Mouse (Mus musculus) heart, adult 9 months (tissue): ENCODE results near the gene Ugcg.

Experiments used
- DNase-seq, 2 experiments: peaks; one replicate each; pipeline ENCODE4 v3.0.0; 2022; ENCODE audit warnings: low spot score in 2 of 2

Ugcg gene

GRCm38 (mm10) chr4:59224889-59225288 lies 35.8 kb downstream of the Ugcg start:
- peak; percentile 52 to 57 for DNase-seq

- DNase-seq, result no peak
Measured at GRCm38 (mm10) chr4:59227047-59227446, 38.0 kb downstream of the Ugcg start.

DNA sequence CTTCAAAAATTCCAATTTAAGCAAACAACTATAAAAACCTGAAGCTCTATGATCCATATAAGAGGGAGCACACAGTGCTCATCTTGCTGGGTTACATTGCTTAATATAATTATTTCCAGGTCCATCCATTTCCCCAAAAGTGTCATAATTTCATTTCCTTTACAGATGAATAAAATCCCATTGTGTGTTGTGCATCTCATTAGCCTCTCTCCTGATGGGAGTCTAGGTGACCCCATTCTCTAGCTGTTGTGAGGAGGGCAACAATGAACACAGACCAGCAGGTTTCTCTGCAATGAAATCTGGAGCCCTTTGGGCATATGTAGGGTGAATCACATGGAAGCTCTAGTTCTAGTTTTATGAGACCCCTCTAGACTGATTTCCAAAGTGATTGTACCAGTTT lies 39.9 kb downstream of the Ugcg start:
- no peak for DNase-seq

- DNase-seq, result no peak
Measured at GRCm38 (mm10) chr4:59231266-59232055, 42.4 kb downstream of the Ugcg start.

GRCm38 (mm10) chr4:59234014-59234413 lies 45.0 kb downstream of the Ugcg start:
- DNase-seq, result no peak

DNA sequence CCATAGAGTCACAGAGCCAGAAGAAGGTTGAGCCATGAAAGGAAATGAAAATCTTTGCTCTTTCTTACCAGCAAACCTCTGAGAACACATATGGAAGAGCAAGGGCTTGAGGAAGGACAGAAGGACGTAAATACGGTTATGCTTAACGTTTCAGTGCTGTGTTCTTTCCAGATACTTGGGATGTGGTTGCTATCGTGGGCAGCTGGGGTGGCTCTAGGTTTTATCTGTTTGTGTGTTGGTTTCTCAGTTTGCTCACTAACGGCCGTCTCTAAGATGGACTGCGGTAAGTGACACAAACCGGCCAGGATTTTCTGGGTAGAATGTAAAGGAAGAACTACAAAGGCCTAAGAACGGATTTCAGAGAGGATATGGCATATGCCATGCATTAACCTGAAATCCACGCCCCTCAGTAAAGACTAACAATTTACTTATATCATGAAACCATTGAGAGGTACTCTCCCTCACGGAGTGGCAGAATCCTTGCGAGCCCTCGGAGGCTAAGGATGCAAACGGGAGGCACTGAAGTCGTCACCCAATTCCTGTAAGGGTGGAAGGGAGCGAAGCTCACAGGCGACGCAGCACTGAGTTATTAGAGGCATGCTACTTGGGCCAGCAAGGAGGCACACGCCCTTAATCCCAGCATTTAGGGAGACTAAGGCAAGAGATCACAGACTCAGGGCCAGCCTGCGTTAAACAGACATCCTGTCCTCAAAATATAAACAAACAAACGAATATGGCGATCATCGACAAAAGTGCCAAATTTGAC lies 45.6 kb downstream of the Ugcg start:
- DNase-seq, result no peak

GRCm38 (mm10) chr4:59236362-59236761 lies 47.3 kb downstream of the Ugcg start:
- DNase-seq, result no peak

- peak; percentile 32 to 75 for DNase-seq
Measured at GRCm38 (mm10) chr4:59238641-59239311, 49.7 kb downstream of the Ugcg start.

- DNase-seq, result peak; percentile 56 to 60
Measured at GRCm38 (mm10) chr4:59239312-59239728, 50.3 kb downstream of the Ugcg start.

GRCm38 (mm10) chr4:59240160-59240559 lies 51.1 kb downstream of the Ugcg start:
- no peak for DNase-seq

DNA sequence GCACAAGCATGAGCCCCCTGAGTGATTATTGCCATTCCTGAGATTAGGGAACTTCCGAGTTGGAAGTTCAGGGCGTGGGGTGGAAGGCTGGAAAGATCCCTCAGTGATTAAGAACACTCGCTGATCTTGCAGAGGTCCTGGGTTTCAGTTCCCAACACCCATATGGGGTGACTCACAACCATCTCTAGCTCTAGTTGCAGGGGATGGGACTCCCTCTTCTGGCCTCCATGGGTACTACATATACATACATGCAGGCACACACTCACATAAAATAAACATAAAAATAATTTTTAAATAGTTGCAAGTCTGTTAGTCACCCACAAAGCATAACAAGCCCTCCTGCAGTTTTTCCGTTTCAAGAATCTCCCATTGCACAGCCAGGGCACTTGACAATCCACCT lies 52.0 kb downstream of the Ugcg start:
- no peak for DNase-seq

DNA sequence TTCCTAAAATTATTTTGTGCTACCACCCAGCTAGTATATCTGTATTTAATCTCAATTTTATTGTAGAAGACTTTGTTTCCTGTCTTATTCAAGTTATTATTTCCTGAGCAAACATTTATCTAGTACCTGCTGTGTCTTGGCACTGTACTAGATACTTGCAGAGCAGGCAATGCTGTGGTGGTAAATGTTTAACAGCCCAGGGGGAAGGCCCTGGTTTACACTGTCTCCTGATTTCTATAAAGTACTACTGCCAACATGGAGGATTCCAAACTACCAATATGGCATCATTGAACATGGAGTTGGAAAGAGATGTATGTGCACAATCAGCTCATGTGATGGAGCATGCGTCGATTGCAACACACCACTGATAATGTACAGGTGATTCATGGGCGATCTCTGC lies 53.2 kb downstream of the Ugcg start:
- DNase-seq, result no peak

GRCm38 (mm10) chr4:59243802-59244493 lies 54.9 kb downstream of the Ugcg start:
- DNase-seq, result no peak

DNA sequence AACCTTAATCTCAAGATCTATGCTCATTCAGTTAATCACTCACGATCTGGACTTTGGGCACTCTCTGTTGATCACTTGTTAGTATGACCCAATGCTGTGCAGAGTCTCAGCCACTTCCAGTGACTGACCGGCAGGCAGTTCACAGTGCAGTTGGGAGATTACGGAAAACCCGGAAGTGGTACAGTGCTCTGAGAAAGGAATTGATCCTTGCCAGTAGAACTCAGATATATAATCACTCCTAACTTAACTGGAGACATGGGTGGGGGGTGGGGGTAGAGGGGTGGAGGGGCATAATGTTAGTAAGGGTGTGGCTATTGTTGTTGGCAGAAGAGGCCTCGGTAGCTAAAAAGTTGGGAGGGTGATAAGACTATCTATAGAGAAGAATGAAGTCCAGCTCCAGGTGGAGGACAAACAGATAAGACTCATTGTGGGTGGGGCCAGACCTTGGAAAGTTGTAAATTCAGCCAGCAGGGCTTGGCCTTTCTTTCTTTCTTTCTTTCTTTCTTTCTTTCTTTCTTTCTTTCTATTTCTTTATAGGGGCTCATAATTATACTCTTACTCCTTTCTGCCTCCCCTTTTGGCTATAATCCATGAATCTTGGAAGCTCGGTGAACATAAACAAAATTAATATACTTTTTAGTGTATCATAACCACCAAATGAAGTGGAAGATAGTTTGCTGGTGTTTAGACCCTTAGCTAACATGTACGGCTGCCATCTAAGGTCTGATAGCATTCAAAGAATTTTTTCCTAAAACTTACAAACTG lies 55.9 kb downstream of the Ugcg start:
- DNase-seq, result no peak

DNA sequence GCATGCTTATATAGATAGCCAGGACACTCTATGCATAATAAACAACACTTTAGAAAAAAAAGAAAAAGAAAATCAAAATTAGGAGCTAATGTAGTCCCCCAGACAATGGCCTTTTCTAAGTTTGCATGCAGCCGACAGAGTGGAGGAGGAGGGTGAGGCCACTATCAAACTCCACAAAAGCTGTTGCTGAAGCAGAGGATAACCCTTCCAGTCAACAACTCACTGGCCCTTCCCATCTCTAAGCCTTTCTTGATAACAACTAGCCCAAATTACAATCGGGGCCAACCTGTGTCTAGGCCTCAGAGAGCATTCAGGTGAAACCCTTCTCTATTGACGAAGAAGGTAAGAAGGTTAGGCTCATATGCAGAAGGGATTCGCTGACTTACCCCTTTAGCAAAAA lies 56.7 kb downstream of the Ugcg start:
- no peak for DNase-seq

GRCm38 (mm10) chr4:59247545-59247944 lies 58.5 kb downstream of the Ugcg start:
- DNase-seq, result no peak

DNA sequence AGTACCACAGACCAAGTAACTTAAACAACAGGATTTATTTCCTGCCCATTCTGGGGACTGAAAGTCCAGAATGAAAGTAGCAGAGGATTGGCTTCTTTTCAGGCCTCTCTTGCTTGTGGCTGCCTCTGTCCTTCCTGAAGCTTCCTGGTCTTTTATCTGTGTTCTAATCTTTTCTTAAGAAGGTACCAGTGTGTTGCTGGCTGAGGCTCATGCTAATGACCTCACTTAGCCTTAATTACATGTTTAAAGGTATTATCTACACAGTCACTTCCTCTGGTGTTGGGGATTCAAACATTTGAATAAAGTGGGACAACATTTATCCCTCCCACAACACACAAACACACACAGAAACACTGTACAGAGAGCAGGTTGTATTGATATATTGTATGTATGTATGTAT lies 59.0 kb downstream of the Ugcg start:
- DNase-seq, result no peak

- DNase-seq, result no peak
Measured at GRCm38 (mm10) chr4:59252386-59253054, 63.5 kb downstream of the Ugcg start.

- DNase-seq, result no peak
Measured at GRCm38 (mm10) chr4:59253055-59253434, 64.0 kb downstream of the Ugcg start.

- peak in 1 of 2 experiments; percentile 50 for DNase-seq
Measured at GRCm38 (mm10) chr4:59254397-59254796, 65.3 kb downstream of the Ugcg start.

GRCm38 (mm10) chr4:59255988-59256387 lies 66.9 kb downstream of the Ugcg start:
- no peak for DNase-seq
